Mouse (Mus musculus) urinary bladder, adult 2 months (tissue): Measurements from ENCODE around the gene Mertk. TPM values are rescaled to one million over a fixed set of nuclear protein-coding genes. Genes with fewer than 3 reads are reported as not detected.

Experiments used
- DNase-seq: peaks from one replicate; pipeline ENCODE4 v3.0.0; 2022; ENCODE audit warnings: low spot score
- polyA plus RNA-seq: library from polyadenylated mRNA; depleted of rRNA; stranded (reverse); fragments of >200 nt; gene quantifications from 2 replicates; pipeline ENCODE4 v1.2.3, GENCODE M21; 2012

Mertk gene
- polyA plus RNA-seq, 1 experiment = 6.8 TPM

DNA sequence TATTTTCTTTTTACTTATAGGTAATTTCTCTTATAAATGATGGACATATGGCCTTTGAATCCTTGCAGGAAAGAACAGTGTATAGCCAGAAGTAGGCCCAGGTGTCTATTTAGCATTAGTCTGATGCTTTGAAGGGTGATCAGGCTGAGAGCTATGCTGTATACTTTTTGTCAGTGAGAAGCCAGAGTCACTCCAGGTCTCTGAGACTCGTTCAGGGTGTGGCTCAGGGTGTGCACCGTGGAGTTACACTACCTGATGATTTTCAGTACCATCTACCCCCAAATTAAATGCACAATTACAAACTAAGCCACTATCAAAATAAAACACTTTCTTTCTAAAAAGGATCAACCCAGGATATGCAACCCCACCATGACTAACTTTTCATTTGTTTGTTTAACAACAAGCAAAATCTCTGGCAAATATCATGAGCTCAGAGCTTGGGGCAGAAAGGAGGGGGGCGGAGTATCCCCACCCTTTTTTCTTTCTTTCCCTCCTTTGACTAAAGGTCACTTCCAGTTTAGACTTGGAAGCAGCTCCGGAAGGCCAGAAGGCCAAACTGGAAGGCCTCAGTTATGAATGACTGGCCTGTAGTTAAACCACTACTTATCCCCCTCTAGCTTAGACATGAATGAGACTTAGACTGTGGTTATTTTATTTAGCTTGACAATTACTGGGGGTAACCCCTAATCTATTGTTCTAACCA, 69.9 kb downstream of the Mertk start:
- DNase-seq = no peak

DNA sequence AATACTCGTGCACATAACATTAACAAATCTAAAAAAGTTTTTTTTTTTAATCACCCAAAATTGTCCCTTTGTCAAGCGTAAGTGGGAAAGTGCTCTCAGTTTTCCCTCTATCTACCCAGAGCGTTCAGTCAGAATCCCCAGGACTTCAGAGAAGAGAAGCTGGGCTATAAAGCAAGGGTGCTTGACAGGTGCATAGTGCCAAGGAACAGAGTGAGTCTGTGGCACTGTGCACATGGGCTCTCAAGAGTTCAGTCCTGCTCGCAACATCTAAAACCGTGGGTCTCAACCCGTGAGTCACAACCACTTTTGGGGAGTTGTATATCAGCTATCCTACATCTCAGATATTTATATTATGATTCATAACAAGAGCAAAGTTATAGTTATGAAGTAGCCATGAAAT, 71.8 kb downstream of the Mertk start:
- no peak for DNase-seq

DNA sequence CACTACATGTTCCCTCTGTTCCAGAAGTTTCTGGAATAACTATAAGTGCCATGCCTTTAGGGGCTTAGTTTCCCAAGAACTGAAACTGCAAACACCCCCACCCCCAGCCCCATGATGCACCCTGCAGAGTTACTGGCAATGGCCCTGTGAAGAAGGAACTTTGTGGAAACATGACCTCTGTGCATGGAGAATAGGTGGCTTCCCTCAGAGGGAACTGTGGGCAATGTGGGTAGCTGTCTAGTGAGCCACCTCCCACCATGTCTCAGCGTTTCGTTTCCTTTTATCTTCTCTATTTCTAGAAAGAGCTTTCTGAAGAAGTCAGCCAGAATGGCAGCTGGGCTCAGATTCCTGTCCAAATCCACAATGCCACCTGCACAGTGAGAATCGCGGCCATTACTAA, 72.3 kb downstream of the Mertk start:
- DNase-seq = no peak

DNA sequence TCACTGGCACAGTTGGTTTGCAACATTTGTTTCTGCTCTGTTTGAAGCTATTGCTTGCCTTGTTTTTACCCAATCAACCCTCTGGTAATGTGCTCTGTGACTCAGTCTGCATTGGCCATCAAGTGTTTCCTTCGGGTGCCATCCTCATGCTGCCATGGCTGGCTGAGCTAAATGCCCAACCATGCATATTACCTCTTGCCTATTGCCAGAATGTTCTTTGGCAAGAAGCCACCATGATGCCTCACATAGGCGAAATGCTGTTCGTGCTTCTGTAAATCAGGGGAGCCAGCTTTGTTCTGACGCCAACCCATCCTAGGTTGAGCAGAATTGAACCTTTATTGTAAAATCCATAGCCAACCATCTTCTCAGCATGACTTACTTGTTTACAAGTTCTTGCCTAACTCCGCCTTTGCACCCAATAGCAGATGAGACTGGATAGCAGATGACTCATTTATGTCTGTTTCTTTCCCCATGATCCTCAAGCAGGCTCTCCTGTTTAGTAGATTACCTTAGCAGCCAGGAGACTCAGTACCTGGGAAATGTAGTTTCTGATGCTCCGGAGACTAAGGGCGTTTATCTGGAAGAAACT, 73.1 kb downstream of the Mertk start:
- DNase-seq = no peak

DNA sequence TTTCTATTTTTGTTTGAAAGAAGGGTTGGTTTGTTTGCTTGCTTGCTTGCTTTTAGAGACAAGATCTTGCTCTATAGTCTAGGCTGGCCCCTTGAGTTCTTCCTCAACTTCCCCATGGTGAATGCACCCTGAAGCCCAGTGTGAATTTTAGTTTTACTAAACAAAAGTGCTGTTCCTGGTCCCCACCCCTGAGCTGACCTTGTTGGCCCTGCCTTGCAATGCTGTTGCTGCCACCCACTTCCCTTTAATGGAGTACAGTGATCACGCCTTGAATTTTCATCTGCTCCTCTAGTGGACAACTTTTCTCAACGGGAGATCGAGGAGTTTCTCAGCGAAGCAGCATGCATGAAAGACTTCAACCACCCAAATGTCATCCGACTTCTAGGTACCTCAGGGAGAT, 83.5 kb downstream of the Mertk start:
- DNase-seq = no peak

DNA sequence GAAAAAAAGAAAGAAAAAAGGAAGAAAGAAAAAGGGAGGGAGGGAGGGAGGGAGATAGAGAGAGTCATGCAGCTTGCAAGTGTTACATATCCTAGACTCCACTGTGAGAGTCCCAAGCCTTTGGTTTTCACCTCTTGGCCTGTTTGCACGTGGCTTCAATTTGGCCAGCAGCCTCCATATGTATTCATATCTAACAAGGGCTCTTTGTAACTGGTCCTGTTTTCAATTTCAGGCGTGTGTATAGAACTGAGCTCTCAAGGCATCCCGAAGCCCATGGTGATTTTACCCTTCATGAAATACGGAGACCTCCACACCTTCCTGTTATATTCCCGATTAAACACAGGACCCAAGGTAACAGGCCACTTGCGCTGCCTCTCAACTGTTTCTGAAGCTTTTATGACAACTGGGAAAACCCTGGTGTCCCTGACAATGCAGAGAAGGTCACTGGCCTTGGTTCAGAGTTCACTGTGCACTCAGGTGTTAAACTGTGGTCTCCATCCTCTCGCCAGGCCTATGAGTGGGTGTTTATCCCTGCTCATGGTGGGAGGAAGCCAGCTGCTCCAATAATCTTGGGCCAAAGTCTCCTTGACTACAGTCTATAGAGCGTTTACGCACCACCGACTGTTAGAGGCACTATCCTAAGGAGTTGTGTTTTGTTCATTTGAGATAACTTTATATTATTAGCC, 85.0 kb downstream of the Mertk start:
- DNase-seq = no peak

DNA sequence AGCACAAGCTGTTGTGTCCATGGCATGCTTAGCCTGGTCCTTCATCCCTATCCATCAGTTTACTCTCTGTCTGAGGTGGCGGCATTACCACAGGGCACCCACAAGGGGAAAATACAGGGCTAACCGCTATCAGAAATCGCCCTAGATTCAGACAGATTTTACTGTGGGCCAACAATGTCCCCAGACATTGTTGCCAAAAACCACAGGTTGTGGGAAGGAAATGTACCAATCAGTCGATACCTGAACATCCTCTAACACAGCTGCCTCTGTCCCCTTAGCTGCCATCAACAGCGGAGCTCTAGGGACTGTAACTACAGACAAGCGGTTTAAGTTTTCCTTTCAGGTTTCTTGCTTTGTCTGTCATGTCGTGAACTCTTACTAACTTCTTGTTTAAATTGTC, 86.1 kb downstream of the Mertk start:
- no peak for DNase-seq

DNA sequence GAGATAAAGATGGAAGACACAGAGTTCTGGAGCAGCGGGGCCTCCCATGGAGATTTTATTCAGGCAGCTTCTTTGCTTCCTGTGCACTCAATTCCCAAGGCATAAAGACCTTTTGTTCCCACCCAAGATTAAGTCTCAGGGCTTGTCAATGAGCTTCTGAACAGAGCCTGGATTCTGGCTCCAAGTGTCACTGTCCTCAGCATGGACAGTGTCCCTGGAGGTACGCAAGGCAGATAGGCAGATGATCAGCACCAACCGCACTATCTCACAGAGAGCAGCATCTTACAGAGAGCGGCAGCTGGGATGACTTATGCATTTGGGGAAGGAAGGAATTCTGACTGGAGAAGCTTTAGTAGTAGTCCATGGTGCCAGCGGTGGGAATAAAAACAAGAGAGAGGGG, 87.6 kb downstream of the Mertk start:
- DNase-seq = no peak

DNA sequence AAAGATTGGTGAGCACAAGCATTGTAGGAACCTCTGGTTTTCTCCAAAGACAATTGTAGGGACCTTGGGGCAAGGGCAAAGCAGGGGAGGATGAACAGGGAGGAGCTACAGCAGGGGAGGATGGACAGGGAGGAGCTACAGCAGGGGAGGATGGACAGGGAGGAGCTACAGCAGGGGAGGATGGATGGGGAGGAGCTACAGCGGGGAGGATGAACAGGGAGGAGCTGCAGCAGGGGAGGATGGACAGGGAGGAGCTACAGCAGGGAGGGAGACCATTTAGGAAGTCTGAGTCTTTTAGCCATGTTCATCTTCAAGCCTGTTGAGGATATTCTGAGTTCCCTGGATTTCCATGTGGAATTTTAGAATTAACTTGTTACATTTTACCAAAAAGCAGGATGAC, 88.0 kb downstream of the Mertk start:
- DNase-seq = no peak

DNA sequence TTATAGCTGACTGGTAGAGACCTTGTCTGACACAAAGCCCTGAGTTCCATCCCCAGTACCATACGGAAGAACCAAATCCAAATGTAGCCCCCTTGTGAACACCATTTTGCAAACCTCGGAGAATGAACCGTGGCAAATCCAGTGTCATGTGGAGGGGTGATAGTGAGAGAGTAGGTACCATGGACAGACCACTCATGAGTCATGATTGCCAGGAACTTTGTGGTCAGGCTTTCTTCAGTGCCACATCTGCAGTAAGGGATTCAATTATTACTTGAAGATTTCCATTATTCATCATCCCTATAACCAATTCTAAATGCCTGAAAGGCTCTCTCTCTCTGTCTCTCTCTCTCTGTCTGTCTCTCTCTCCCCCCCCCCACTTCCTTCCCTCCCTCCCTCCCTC, 89.0 kb downstream of the Mertk start:
- no peak for DNase-seq

DNA sequence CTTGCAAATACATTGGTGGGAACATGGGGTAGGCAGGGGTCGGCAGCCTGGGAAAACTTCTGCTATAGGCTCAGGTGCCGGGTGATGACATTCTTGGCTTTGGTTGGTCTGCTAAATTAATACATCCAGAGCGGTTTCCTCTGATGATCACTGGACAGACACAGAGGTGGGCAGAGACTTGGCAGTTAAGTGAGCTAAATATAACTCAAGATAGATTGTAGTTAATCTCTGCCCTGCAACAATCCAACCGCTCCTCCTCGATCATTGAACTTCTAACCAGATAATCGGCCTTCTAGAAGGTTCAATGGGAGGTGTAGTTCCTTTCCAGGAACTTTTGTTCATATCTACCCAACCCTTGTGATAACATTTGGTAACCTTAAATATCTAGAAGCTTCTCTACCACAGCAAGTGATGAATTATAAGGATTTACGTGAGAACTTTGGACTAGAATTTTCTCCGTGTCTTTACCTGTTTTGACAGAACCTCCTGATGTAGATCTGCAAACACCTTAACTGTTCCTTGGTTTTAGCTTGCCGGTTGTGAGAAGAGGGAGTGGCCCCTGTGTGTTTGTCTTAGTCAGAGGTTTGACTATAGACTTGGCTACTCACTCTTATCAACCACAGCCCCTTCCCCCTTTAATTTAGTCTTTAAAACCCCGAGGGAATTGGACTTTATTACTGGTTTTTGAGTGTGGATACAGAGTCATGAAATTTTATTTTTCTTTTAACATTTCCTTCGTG, 92.3 kb downstream of the Mertk start:
- DNase-seq = no peak

DNA sequence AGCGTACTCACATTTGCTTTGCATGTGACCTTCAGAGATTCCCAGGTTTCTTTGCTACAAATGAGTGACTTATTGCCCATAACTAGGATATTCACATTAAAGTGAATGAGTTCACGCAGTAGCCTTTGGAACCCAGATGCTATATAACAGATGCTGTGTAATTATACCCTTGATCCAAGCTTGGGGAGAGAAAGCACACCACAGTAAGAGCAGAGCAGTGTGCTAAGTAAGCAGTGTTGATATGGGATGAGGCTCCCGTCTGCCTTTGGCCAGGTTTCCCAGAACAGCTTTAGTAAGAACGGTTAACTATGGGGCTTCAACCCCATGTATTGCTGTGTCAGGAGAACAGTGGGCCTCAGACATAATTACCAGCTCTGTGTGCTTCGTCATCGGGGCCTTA, 95.2 kb downstream of the Mertk start:
- DNase-seq = no peak

DNA sequence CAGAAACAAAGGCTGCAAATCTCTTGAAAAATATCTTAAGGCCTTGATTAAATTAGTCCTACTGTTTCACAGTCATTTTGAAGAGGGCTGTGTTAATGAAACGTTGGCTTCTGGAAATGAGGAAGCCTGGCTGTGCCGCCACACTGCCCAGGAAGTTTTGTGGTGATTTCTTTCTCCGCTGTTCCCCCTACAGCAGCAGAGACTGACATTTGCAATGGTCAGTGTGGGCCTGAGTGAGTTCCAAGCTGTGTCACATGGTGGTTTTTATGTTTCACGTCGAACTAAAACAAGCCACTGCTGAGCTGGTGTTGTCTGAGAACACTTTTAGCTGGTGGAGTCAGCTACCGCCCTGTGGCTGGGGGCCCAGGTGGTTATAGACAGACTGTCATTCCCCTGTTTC, 97.7 kb downstream of the Mertk start:
- no peak for DNase-seq

DNA sequence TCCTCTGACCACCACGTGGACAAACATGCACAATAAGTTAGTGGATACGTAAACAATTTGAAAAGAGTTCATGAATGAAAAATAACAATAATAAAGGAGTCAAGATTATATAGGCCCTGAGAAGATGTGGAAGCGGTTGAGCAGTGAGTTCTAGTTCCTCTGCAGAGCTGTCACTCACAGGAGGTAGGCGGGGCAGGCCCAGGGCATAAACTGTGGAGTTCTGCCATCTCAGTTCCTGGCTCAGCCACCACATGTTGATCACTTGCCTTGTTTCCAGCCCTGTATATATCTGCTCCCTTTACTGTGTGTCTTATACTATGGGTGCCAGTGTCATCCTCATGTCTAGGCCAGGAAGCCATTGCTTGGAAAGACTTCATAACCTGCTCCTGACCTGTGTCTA, 104.7 kb downstream of the Mertk start:
- no peak for DNase-seq

DNA sequence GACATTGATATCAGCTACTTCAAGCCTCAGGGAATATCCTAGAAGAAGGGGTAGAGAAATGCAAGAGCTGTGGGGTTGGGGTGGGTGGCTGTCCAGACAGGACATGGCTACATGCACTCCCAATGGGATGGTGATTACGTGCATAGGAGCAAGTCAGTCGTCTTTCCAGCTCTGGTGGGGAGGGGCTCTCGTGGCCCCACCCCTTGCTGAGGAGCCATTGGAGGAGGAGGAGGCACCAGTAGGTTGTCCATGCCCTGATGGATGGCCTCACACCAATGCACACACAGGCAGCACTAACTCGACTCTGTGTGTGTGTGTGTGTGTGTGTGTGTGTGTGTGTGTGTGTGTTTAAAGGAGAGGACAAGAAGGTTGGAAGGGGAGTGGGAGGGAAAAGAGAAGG, 106.6 kb downstream of the Mertk start:
- no peak for DNase-seq

DNA sequence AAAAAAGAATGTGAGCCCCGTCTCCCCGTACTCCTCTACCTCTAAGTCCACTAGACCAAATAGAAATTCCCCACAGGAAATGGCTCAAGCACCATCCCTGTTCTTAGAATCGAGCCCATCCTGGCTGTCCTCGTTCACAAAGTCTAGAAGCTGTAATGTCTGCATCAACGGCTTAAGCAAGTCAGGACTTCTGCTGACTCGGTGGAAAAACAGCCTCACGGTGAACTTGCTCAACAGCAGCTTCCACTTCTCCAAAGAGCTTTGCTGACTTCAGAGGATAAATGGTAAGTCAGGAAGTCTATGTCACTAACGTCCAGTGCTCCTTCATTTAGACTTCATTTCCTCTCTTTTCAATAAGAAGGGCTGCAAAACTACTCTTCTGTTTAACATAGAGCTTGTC, 107.8 kb downstream of the Mertk start:
- DNase-seq = no peak

DNA sequence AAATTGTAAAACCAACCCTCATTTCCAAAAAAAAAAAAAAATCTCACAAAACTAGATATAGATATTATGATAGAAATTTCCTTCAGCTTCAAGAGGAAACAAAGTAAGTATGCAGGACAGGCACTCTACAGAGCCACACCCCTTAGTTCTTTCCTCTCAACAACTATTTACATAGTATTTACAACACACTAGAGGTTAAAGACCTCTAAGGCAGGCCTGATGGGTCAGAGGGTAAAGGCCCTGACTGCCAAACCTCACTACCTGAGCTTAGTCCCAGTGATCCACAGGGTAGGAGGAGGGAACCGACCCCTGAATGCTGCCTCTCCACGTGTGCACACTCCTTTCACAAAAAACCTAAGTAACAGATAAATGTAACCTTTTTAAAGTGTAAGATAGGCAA, 114.0 kb downstream of the Mertk start:
- no peak for DNase-seq

DNA sequence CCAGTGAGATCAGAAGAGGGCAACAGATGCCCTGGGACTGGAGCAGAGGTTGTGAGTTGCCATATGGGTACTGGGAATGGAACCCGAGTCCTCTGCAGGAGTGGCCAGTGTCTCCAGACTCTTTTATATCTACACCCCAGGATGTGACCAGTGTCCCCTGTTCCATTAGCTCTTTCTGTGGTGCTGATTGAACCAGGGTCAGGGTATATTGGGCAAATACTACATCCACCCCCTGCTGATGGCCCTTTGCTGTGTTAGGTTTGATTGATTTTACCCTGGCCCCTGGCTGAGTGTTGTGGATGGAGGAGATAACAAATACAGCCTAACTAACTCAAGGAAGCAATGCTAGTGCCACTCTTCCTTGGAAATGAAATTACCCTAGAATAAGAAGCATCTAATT, 117.6 kb downstream of the Mertk start:
- no peak for DNase-seq

DNA sequence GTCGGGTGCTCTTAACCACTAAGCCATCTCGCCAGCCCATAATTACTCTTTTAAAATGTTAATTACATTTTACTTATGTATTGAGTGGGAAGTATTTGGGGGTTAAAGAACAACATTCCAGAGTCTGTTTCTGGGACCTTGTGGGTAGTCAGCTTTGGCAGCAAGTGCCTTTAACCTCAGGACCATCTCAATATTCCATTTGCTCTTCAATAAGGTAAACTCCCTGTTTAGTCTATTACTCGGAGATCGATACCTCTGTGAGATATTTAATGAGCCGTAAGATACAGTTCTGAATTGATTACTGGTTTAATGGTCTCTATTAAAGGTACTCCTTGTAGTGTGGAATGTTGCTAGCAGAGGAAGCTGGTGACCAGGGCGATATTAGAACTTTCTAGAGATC, 118.2 kb downstream of the Mertk start:
- DNase-seq = no peak

DNA sequence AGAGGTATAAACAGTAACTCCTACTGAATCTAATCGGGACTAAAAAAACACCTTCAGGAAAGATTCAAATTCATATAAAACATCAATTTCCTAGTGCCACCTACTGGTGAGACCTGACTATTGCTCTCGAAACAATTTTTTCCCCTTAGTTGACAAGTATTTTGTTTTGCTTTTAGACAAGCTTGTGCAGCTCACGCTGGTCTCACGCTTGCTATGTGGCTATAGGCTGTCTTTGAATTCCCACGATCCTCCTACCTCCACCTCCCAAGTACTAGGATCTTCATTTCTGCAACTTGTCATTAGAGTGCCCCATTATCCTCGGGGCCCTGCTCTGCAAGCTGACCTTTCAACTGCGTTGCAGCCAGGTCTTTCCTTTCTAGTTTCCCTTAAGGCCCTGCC, 118.6 kb downstream of the Mertk start:
- no peak for DNase-seq

DNA sequence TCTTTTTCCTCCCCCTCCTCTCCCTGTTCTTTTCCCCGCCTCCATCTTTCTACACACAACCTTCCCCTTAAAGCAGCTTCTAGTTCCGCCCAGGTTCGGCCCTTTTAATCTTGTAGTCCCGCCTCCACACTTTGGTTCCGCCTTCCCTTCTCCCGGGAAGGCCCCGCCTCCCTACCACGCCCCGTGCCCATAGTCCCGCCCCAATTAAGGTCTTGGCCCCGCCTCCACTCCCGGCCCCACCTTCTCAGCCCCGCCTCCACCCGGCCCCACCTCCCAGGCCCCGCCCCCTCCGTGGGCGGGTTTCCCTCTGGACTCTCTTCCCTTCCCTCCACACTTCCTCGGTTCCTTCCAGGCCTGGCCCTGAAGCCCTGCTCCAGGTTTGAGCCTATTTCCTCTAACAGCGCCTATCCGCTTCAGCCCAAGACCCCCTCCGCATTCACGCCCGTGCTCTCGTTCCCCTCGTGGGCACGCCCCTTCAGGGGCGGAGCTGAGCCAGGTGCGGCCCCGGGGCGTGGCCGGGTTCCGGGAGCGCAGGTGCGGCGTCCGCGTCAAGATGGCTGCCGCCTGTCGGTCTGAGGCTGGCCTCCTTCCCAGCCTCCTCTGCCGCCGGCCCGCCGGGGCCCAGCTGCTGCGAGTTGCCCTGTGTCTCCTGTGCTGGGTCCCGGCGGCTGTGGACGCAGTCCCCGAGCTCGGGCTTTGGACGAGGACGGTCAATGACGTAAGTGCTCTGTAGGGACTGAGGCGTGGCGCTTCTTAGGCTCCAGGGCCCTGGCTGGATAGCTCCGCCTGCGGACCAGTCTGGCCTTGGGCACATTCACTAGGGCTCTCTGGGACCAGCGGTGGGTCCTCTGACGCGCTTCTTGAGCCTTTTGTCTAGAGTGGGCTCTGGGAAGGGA, 119.3 kb downstream of the Mertk start, which contains the start of gene Tmem87b:
Gene Tmem87b (plus strand): TSS at position 333 of the 896 bp plus-strand sequence.
- peak; percentile 97 for DNase-seq
